Comparison of ENCODE assay signal across 14 mouse cellular contexts in genomic region chr2:32630036-32630435, GRCm38 (mm10). TPM values are rescaled to one million over a fixed set of nuclear protein-coding genes. Genes with fewer than 3 reads are reported as not detected.
A peak's percentile ranks its signal among the peaks of the same experiment; 100 is the strongest.
DNase-seq lines count a peak whose midpoint lies in the region; ATAC-seq and TF ChIP-seq lines count a peak whose summit lies in the region.
"Had no signal": no experiment of that assay in that cellular context is flagged by ENCODE, and none has a peak within 500 bp of the region (broad histone marks: within the 10 kb centered on the region; RNA-seq: fewer than 3 reads in every experiment).

No protein-coding gene starts in this region.

- no peak for ATAC-seq in kidney, embryonic 15.5 days (replicated peaks; ENCODE audit: low FRiP score)
- ATAC-seq in hindbrain, embryonic 13.5 days (ENCODE audit: low FRiP score): no peak
- ATAC-seq in midbrain, postnatal 0 days (ENCODE audit: low FRiP score): no peak

- H3K36me3 ChIP-seq in kidney, embryonic 15.5 days: no peaks in the 10 kb centered on the region
- peaks cover 17% of the 10 kb centered on the region for H3K36me3 ChIP-seq in hindbrain, embryonic 13.5 days
- H3K36me3 ChIP-seq in midbrain, postnatal 0 days (ENCODE audit: insufficient read depth, low read length): peaks cover 12% of the 10 kb centered on the region

- H3K4me3 ChIP-seq in kidney, embryonic 15.5 days (replicated peaks): no peak overlapping the region
- no peak overlapping the region for H3K4me3 ChIP-seq in hindbrain, embryonic 13.5 days
- no peak overlapping the region for H3K4me3 ChIP-seq in midbrain, postnatal 0 days (ENCODE audit: low read depth, low read length)
- H3K4me3 ChIP-seq: erythroblast, embryonic 14.5 days had no signal

- H3K9ac ChIP-seq in kidney, embryonic 15.5 days: no peak overlapping the region
- peak overlapping the region; percentile 30 for H3K9ac ChIP-seq in hindbrain, embryonic 13.5 days
- 0 out of 2 replicates have a peak overlapping the region, but pooled peaks have one; percentile 13 for H3K9ac ChIP-seq in midbrain, postnatal 0 days (replicated peaks; ENCODE audit: low read length, poor library complexity, severe bottlenecking)

- H3K27ac ChIP-seq in kidney, embryonic 15.5 days: 0 out of 2 replicates have a peak overlapping the region, but pooled peaks have one; percentile 41
- no peak overlapping the region for H3K27ac ChIP-seq in hindbrain, embryonic 13.5 days
- no peak overlapping the region for H3K27ac ChIP-seq in midbrain, postnatal 0 days (ENCODE audit: low read depth, low read length)

- no peaks in the 10 kb centered on the region for H3K27me3 ChIP-seq in kidney, embryonic 15.5 days
- no peaks in the 10 kb centered on the region for H3K27me3 ChIP-seq in hindbrain, embryonic 13.5 days
- H3K27me3 ChIP-seq in midbrain, postnatal 0 days (ENCODE audit: insufficient read depth, low read length): no peaks in the 10 kb centered on the region

- 0 out of 2 replicates have a peak overlapping the region, but pooled peaks have one; percentile 9 for H3K4me2 ChIP-seq in kidney, embryonic 15.5 days
- H3K4me2 ChIP-seq in hindbrain, embryonic 13.5 days: peak overlapping the region; percentile 40
- peak overlapping the region; percentile 39; the same call in 1 of the 2 replicates for H3K4me2 ChIP-seq in midbrain, postnatal 0 days (ENCODE audit: low read depth, low read length, poor library complexity, severe bottlenecking)

- no peak for TF ChIP-seq CTCF in midbrain, postnatal 0 days (IDR thresholded peaks at IDR 0.05)

- H3K9me3 ChIP-seq in kidney, embryonic 15.5 days (replicated peaks): no peaks in the 10 kb centered on the region
- H3K9me3 ChIP-seq in hindbrain, embryonic 13.5 days: no peaks in the 10 kb centered on the region
- H3K9me3 ChIP-seq in midbrain, postnatal 0 days (ENCODE audit: low read length): no peaks in the 10 kb centered on the region
- H3K9me3 ChIP-seq: G1E had no signal

- peaks cover 76% of the 10 kb centered on the region for H3K4me1 ChIP-seq in kidney, embryonic 15.5 days
- peaks cover 71% of the 10 kb centered on the region for H3K4me1 ChIP-seq in hindbrain, embryonic 13.5 days (replicated peaks)
- peaks cover 29% of the 10 kb centered on the region for H3K4me1 ChIP-seq in midbrain, postnatal 0 days (ENCODE audit: insufficient read depth, low read length)

- peak; percentile 23 for DNase-seq in cerebellum, adult 11-12 months
- no peak for DNase-seq in cerebellum, postnatal 36 days
- no peak for DNase-seq in kidney, adult 18-20 months
- DNase-seq in midbrain, postnatal 0 days (ENCODE audit: low spot score): no peak
- no peak for DNase-seq in adrenal gland, postnatal 14 days
- DNase-seq in frontal cortex, postnatal 25 days (ENCODE audit: low spot score in 2 of 2): no peak
- DNase-seq: kidney, adult 8-10 months; right cerebral cortex, postnatal 4 days had no signal

- 87% methylated on average over 8 of the region's 9 CpGs for WGBS in kidney, embryonic 15.5 days
- 82% methylated on average over 8 of the region's 9 CpGs for WGBS in hindbrain, embryonic 13.5 days
- WGBS in midbrain, postnatal 0 days: 82% methylated on average over 7 of the region's 9 CpGs

RNA-seq across cellular contexts. Expression of gene Ak1, which starts 8.5 kb away (rescaled TPM):
- 32.6 and 34.4 TPM in 2 replicates for polyA plus RNA-seq in kidney, embryonic 15.5 days (2015; fragmentation: Nextera tagmentation; extraction: Ambion mirVana)
- polyA plus RNA-seq in hindbrain, embryonic 13.5 days (2015; fragmentation: Nextera tagmentation; extraction: Ambion mirVana): 68.9 and 71.5 TPM in 2 replicates
- total RNA-seq in midbrain, postnatal 0 days (2014; rRNA removed): 99.6 and 107 TPM in 2 replicates
- polyA plus RNA-seq in midbrain, postnatal 0 days (2015; fragmentation: Nextera tagmentation; extraction: Ambion mirVana): 114 and 133 TPM in 2 replicates
- total RNA-seq in adrenal gland, postnatal 14 days (2021): 53.2 and 61.4 TPM in 2 replicates

RNA-seq across cellular contexts. Expression of gene Eng, which starts 16.4 kb away (rescaled TPM):
- 71.9 and 82.1 TPM in 2 replicates for polyA plus RNA-seq in kidney, embryonic 15.5 days (2015; fragmentation: Nextera tagmentation; extraction: Ambion mirVana)
- 29.0 and 29.2 TPM in 2 replicates for polyA plus RNA-seq in hindbrain, embryonic 13.5 days (2015; fragmentation: Nextera tagmentation; extraction: Ambion mirVana)
- 16.7 and 20.0 TPM in 2 replicates for total RNA-seq in midbrain, postnatal 0 days (2014; rRNA removed)
- 20.3 and 21.3 TPM in 2 replicates for polyA plus RNA-seq in midbrain, postnatal 0 days (2015; fragmentation: Nextera tagmentation; extraction: Ambion mirVana)
- total RNA-seq in adrenal gland, postnatal 14 days (2021): 105 and 106 TPM in 2 replicates

RNA-seq across cellular contexts. Expression of gene St6galnac6, which starts 30.5 kb away (rescaled TPM):
- polyA plus RNA-seq in kidney, embryonic 15.5 days (2015; fragmentation: Nextera tagmentation; extraction: Ambion mirVana): 17.0 and 17.6 TPM in 2 replicates
- 13.1 and 13.5 TPM in 2 replicates for polyA plus RNA-seq in hindbrain, embryonic 13.5 days (2015; fragmentation: Nextera tagmentation; extraction: Ambion mirVana)
- total RNA-seq in midbrain, postnatal 0 days (2014; rRNA removed): 113 and 166 TPM in 2 replicates
- 42.1 and 45.2 TPM in 2 replicates for polyA plus RNA-seq in midbrain, postnatal 0 days (2015; fragmentation: Nextera tagmentation; extraction: Ambion mirVana)
- 54.1 and 56.5 TPM in 2 replicates for total RNA-seq in adrenal gland, postnatal 14 days (2021)

RNA-seq across cellular contexts. Expression of gene St6galnac4, which starts 43.1 kb away (rescaled TPM):
- polyA plus RNA-seq in kidney, embryonic 15.5 days (2015; fragmentation: Nextera tagmentation; extraction: Ambion mirVana): 22.3 and 23.2 TPM in 2 replicates
- polyA plus RNA-seq in hindbrain, embryonic 13.5 days (2015; fragmentation: Nextera tagmentation; extraction: Ambion mirVana): 22.8 and 23.4 TPM in 2 replicates
- 50.9 and 51.1 TPM in 2 replicates for total RNA-seq in midbrain, postnatal 0 days (2014; rRNA removed)
- polyA plus RNA-seq in midbrain, postnatal 0 days (2015; fragmentation: Nextera tagmentation; extraction: Ambion mirVana): 38.0 and 38.6 TPM in 2 replicates
- total RNA-seq in adrenal gland, postnatal 14 days (2021): 12.0 and 13.5 TPM in 2 replicates

RNA-seq across cellular contexts. Expression of gene 9430097D07Rik, which starts 54.6 kb away (rescaled TPM):
- 0.10 and 0.17 TPM in 2 replicates for polyA plus RNA-seq in kidney, embryonic 15.5 days (2015; fragmentation: Nextera tagmentation; extraction: Ambion mirVana)
- polyA plus RNA-seq in hindbrain, embryonic 13.5 days (2015; fragmentation: Nextera tagmentation; extraction: Ambion mirVana): 0.53 and 0.56 TPM in 2 replicates
- total RNA-seq in midbrain, postnatal 0 days (2014; rRNA removed): 0.16 and 0.33 TPM in 2 replicates
- 0.69 and 0.82 TPM in 2 replicates for polyA plus RNA-seq in midbrain, postnatal 0 days (2015; fragmentation: Nextera tagmentation; extraction: Ambion mirVana)
- not detected in 2 replicates for total RNA-seq in adrenal gland, postnatal 14 days (2021)
- total RNA-seq: gastrocnemius, adult 8-10 months had no signal
- polyA plus RNA-seq: erythroblast, embryonic 14.5 days; G1E; heart, embryonic 16.5 days had no signal
